Mouse (Mus musculus): ENCODE results near the gene Hus1b. TPM values are rescaled to one million over a fixed set of nuclear protein-coding genes. Genes with fewer than 3 reads are reported as not detected.

The Hus1b gene
- total RNA-seq, 2 experiments from 2014 or later = 1.1 TPM; not detected in 1

DNA sequence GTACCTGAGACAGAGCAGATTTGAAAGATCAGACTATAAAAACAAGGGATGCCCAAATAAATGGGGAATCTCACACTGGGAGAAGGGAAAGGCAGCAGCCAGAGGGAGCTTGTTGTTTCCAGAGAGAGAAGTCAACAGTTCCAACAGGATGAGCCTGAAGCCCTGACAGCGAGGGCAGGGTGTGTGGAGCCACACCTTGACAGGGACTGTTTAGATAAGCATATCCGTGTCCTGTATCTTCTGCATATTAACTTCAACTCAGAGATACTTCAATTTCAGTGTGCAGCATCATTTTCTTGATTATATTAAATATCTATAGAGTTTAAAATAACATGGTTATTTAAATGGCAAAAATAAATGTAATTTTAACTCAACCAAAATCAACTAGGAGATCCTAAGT is 13.2 kb upstream of the Hus1b start:
- peak; percentile 76 for ATAC-seq (replicated peaks; ENCODE audit: low FRiP score, low TSS enrichment, poor library complexity, severe bottlenecking)

DNA sequence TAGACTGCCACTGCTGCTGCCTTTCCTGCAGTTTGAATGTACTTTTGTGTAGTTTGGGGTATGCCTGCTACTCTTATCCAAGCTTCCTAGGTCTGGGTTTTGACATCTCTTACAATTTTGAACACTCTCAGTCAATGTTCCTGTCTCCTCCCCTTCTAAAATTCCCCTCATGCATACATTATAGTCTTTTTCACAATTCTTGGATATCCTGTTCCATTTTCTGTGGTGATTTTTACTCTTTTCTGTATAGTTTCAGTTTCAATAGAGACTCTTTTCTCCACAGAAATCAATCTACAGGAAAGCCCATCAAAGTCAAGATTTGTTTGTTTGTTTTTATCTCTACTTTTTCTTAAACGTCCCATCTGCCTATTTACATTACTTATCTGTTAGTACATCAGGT is 6.0 kb upstream of the Hus1b start:
- no peak for ATAC-seq (replicated peaks; ENCODE audit: low FRiP score, low TSS enrichment, poor library complexity, severe bottlenecking)

DNA sequence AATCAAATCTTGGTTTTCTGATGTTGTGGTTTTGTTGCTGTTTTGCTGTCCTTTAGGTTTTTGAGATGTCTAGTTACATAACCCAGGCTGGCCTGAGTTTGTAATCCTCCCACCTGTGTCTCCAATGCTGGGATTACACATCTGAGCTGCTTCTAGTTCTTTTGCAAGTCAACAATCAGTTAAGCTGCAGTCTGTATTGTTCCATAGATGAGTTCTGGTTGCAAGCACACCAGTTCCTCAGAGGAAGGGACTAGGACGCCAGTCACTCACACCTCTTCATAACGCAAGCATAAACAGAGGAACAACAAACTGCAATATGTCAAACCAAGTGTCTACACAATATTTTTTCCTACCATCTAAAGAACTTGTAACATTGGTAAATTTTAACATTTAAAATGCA is 4.5 kb upstream of the Hus1b start:
- no peak for ATAC-seq (replicated peaks; ENCODE audit: low FRiP score, low TSS enrichment, poor library complexity, severe bottlenecking)

DNA sequence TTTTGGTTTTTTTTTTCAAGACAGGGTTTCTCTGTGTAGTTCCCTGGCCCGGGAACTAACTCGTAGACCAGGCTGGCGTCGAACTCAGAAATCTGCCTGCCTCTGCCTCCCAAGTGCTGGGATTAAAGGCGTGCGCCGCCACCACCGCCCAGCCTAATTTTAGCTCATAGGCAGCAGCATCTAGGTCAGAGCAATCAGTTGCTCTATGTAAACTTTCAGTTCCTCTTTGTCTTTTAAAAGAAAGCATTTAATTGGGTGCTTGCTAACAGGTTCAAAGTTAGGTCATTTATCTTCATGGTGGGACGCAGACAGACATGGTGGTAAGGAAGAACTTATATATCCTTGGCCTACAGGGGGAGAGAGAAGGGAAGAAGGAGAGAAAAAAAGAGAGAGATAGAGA is 1.6 kb upstream of the Hus1b start:
- ATAC-seq (replicated peaks; ENCODE audit: low FRiP score, low TSS enrichment, poor library complexity, severe bottlenecking) = no peak

DNA sequence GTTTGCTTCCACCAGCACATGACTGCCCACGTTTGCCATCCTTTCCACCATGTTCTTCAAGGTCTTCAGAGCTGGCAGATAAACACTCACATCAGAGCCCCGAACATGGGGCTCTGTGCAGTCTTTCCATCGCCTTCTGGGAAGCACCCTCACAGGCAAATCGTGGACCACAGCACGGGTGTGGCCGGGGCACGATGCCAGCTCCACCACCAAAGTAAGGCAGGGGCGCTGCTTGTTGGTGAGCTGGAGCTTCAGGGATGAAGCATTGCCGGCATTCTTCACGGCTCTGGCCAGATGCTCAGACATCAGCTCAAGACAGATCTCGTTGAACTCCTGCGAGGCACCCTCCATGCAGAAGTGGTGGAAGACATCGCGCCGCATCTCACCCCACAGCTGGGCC is 430 bp downstream of the Hus1b start:
- ATAC-seq (replicated peaks; ENCODE audit: low FRiP score, low TSS enrichment, poor library complexity, severe bottlenecking) = peak; percentile 93

DNA sequence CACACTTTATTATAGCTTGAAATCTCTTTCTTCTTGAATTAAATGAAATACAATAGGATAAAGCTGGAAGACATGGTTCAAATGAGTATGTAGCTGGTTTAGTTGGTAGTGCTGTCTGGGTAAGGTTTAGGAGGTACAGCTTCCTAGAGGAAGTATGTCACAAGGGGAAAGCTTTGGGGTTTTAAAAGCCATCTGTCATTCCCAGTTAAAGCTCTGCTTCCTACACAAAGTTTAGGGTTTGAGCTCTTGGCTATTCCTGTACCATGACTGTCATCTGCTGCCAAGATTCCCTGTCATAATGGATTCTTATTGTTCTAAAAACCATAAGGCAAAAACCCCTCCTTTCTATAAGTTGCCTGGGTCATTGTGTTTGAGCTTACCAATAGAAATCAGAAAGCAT is 1.8 kb downstream of the Hus1b start:
- no peak for ATAC-seq (replicated peaks; ENCODE audit: low FRiP score, low TSS enrichment, poor library complexity, severe bottlenecking)

DNA sequence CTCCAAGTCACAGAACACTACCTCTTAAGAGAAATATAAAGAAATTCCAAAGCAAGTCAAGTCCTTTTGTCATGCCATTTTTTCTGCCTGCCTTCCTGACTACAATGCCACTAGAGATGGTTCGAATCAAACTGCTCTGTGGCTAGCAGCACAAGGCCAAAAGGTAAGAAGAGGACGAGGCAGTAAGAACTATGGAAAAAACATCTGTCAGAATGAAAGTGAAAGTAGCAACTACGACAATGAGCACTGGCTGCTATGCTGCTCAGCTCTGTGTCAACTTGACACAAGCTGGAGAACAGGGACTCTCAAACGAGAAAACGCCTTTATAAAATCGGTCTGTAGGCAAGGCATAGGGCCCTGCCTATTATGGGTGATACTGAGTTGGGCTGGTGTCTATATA is 14.6 kb downstream of the Hus1b start:
- ATAC-seq (replicated peaks; ENCODE audit: low FRiP score, low TSS enrichment, poor library complexity, severe bottlenecking) = no peak

DNA sequence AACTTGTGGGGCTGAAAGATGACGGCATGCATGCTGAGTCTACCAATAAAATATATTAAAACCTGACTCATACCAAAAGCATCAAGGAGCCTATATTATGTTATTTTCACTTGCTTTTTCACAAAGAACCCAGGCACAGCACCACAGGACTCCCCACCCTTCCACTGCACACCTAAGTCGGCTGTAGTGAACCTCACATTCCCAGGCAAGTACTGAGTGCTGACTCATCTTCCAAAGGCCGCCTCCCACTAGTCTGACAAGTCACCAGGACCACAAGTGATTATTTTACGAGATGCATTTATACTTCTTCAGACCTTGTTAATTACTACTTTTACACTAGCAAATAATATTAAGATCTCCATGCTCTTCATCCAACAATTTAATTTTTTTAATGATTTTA is 15.9 kb downstream of the Hus1b start:
- ATAC-seq (replicated peaks; ENCODE audit: low FRiP score, low TSS enrichment, poor library complexity, severe bottlenecking) = peak; percentile 82

DNA sequence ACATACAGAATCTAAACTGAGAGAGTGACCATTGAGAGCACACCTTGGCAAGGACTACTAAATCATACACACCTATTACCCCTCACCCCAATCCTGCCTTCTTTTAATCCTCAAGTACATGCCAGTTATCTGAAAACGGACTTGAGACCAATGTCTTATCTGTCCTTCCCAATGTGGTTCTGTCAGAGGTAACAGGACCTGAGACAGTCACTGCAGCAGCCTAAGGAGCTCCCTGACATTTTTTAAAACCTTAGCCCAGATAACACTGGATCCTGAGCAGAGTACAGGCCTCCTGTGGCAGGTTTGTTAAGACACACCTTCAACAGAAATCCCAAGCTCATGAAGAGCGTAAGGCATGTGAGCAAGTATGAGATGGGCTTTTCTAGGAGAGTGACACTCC is 18.4 kb downstream of the Hus1b start:
- peak; percentile 66 for ATAC-seq (replicated peaks; ENCODE audit: low FRiP score, low TSS enrichment, poor library complexity, severe bottlenecking)

DNA sequence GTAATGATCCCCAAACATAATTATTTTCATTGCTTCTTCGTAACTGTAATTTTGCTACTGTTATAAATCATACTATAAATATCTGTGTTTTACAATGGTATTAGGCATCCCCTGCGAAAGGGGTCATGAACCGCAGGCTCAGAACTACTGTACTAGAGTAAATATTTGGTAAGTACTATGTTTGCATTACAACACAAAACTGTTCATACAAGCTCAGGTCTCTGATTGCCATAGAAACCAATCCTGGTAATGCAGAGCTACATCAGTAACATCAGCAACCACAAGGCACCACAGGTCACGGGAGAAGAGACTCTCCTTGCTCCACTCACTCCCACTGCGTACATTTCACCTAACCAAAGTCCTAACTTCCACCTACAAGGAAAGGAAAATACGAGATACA is 23.3 kb downstream of the Hus1b start:
- ATAC-seq (replicated peaks; ENCODE audit: low FRiP score, low TSS enrichment, poor library complexity, severe bottlenecking) = no peak

DNA sequence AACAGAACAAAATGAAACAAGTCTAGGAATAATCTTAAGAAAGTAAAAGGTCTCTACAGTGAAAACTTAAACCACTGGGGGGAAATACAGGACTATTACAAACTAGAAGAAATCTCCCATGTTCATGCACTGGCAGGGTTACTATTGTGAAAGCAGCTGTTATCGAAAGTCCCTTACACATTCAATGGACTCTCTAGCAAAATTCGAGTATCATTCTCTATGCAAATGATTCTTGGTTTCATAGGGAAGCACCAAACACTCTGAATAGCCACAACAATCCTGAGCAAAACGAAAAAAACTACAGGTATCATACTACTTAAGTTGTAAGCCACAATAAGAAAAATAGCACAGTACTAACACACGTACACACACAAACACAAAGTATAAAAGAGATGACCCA is 25.6 kb downstream of the Hus1b start:
- ATAC-seq (replicated peaks; ENCODE audit: low FRiP score, low TSS enrichment, poor library complexity, severe bottlenecking) = no peak

DNA sequence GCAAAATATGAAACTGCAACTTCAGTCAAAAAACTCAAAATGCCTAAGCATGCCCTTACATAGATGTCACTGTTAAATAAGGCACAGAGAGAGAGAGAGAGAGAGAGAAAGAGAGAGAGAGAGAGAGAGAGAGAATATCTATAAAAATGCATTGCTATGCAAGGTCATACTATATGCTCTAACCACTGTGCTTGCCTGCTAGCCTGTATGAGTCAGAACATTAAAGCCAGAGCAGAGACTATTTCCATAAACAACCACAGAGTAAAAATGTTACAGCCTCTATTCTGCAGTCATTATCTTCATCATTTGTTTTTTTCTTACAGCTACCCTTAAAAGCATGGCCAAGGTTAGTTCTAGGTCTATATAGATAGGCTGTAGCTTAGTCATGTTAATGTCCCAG is 33.8 kb downstream of the Hus1b start:
- no peak for ATAC-seq (replicated peaks; ENCODE audit: low FRiP score, low TSS enrichment, poor library complexity, severe bottlenecking)

DNA sequence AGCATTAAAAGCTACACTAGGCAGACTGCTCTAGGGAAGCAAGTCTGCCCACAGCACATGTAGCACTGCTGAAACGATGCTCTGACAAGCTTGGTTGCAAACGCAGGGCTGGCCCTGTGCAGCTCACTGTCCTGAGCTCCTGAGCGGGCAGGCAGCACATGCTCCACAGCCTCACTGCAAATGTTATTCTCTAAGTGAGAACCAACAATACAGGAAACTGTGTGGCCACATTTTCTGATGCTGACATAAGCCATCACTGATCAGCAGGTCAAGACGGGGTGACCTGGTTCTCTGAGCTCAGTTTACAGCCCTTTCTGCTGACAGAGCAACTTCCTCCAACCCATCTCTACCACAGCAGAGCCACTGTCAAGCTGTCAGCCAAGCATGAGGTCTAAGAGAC is 34.5 kb downstream of the Hus1b start:
- no peak for ATAC-seq (replicated peaks; ENCODE audit: low FRiP score, low TSS enrichment, poor library complexity, severe bottlenecking)

DNA sequence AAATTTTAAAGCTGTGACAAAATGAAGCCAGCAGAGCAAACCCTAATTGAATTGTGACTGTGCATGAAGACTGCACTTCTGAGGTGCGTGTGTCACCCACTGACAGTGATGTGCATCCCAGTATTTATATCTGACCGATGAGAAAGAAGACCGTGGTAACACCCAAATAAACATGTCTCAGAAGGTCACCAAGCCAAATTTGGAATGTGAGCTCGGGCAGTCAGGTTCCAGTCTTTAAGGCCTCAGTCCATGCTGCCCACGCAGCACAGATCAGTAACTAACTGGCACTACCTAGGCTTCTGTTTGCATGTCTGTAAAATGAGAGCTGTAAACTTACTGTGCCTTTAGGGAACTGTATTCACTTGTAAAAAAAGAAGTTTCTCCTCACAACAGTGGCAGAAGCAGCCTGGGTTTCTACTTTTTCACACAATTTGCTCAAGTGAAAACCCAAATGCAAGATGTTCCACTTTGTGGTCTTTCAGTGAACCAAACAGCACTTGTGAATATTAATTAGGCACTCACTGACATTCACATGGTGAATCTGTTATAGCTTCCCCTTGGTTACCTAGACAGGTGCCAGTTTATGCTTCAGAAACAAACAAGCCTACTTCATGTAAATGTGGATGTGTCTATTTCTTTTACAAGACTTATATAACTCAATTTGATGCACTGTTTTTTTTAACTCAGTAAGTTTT is 35.5 kb downstream of the Hus1b start:
- ATAC-seq (replicated peaks; ENCODE audit: low FRiP score, low TSS enrichment, poor library complexity, severe bottlenecking) = no peak

DNA sequence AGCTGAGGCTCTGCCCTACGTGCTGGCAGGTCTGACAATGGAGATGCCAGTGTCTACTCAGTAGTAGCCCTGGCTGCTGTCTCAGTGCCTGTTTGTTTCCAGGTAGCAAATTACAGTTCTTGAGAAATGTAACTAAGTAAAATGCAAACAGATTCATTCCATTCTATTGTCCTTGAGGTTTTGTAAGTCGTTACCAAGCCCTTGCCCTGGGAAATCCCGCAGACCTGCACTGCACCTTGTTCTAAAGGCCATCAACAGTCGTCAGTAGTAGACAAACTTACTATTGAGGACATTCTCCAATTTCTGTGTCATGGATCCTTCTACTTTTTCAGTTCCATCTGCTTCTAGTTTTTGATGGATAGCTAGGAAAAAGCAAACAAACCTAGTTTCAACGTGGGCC is 36.7 kb downstream of the Hus1b start:
- ATAC-seq (replicated peaks; ENCODE audit: low FRiP score, low TSS enrichment, poor library complexity, severe bottlenecking) = no peak

DNA sequence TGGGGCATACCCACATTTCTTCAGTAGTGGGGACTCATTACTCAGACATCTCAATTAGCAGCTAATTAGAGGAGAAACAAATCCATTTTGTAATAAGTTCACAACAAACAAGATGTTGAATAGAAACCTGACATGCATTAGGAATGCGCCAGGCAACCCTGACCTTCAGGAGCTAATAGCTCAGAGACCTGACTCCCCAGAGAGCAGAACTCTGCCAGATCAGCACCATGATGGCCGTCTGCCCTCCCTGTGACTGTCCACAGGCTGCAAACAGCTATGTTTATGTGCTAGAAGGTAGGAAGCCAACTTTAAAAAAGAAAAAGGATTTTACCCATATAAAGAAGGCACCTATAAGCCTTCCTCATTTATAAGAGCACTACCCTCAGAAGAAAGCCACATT is 45.3 kb downstream of the Hus1b start:
- no peak for ATAC-seq (replicated peaks; ENCODE audit: low FRiP score, low TSS enrichment, poor library complexity, severe bottlenecking)

DNA sequence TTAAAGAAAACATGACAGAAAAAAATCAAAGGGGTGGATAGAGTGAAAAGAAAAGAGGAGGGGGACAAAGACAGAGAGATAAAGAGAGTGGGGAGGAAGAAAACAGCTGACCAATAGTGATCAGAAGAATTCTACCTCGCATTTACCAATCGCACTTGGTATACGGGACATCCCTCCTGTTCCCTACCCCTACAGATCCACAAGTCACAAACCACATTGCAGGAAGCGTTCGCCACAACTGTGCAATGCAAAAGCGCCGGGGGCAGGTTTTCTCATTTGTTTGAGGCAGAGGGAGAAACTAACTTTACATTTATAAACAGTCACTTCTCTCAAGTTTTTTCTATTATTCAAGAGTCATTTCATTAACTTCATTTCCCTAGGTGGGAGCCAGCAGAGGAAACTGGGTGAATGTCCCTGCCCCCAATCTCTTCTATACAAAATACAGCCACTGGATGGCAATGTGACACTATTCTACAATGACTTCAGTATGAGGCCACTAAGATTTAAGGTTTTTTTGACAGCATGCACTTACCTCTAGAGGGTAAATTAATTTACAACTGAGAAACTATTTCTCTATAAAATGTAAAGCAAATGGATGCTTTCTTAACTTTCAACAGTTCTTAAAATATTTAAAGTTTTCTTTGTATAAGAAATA is 46.0 kb downstream of the Hus1b start:
- ATAC-seq (replicated peaks; ENCODE audit: low FRiP score, low TSS enrichment, poor library complexity, severe bottlenecking) = 0 out of 2 replicates have a peak, but pooled peaks have one; percentile 44

Other genes starting within 250 kb of the Hus1b start
- 0.96 and 1.0 TPM in 2 replicates for gene Irf4, start 198.5 kb downstream of the Hus1b start, total RNA-seq (2014; fragmentation: Nextera tagmentation)
- 1.4 TPM in 1 of 2 replicates, not detected in the other for gene Irf4, start 198.5 kb downstream of the Hus1b start, total RNA-seq (2017)
- gene Exoc2, start 26.3 kb upstream of the Hus1b start, total RNA-seq (2014; fragmentation: Nextera tagmentation) = 28.3 and 40.8 TPM in 2 replicates
- gene Exoc2, start 26.3 kb upstream of the Hus1b start, total RNA-seq (2017) = 24.5 and 49.4 TPM in 2 replicates
- not detected in 2 replicates for gene Gm5447, start 26.4 kb upstream of the Hus1b start, total RNA-seq (2014; fragmentation: Nextera tagmentation)
- 0.30 TPM in 1 of 2 replicates, not detected in the other for gene Gm5447, start 26.4 kb upstream of the Hus1b start, total RNA-seq (2017)

Measured in megakaryocyte-erythroid progenitor cell, adult 5-6 weeks (primary cell).